Mouse (Mus musculus) hindbrain, postnatal 0 days (tissue): ENCODE results near the gene Serpinb1b. TPM values are rescaled to one million over a fixed set of nuclear protein-coding genes. Genes with fewer than 3 reads are reported as not detected.

Experiments used
- ATAC-seq: fragments of 200-750 bp; cut with Nextera tagmentation; 2 replicates; pipeline ENCODE4 v1.8.0; 2017; ENCODE audit warnings: mild to moderate bottlenecking, moderate TSS enrichment, moderate library complexity
- DNase-seq: peaks from one replicate; pipeline ENCODE4 v3.0.0-alpha.2; 2015; ENCODE audit warnings: low spot score
- H3K27ac ChIP-seq: fragments of 300-500 bp; sonication (generic); 2 replicates; pipeline ENCODE4 v1.5.1; 2014; ENCODE audit warnings: mild to moderate bottlenecking
- H3K27me3 ChIP-seq: fragments of 300-500 bp; sonication (generic); 2 replicates; pipeline ENCODE4 v1.6.1; 2014; ENCODE audit warnings: low read length, mixed read lengths; ENCODE audit not compliant: insufficient read depth
- H3K36me3 ChIP-seq: fragments of 300-500 bp; sonication (generic); 2 replicates; pipeline ENCODE4 v1.6.1; 2014; ENCODE audit warnings: low read length, mixed read lengths; ENCODE audit not compliant: insufficient read depth
- H3K4me1 ChIP-seq: fragments of 300-500 bp; sonication (generic); 2 replicates; pipeline ENCODE4 v1.6.1; 2014; ENCODE audit warnings: antibody characterized with exemption, low read length, mixed read lengths; ENCODE audit not compliant: insufficient read depth
- H3K4me2 ChIP-seq: fragments of 300-500 bp; sonication (generic); 2 replicates; pipeline ENCODE4 v1.6.1; 2014; ENCODE audit warnings: low read depth, mild to moderate bottlenecking, low read length, moderate library complexity, mixed read lengths
- H3K4me3 ChIP-seq: fragments of 300-500 bp; sonication (generic); 2 replicates; pipeline ENCODE4 v1.5.1; 2014; ENCODE audit warnings: low read length
- H3K9ac ChIP-seq: fragments of 300-500 bp; sonication (generic); replicated peaks from 2 replicates; pipeline ENCODE4 v1.6.1; 2014; ENCODE audit warnings: mild to moderate bottlenecking, low read length, moderate library complexity, mixed read lengths
- H3K9me3 ChIP-seq: fragments of 300-500 bp; sonication (generic); 2 replicates; pipeline ENCODE4 v1.6.1; 2016; ENCODE audit warnings: low read length, mixed read lengths
- CTCF ChIP-seq: IDR thresholded peaks from 2 replicates; pipeline ENCODE4 v1.5.1; 2016; ENCODE audit warnings: antibody characterized with exemption, control low read depth, low read depth
- WGBS: fragments of 180-500 bp; shearing (Covaris S2); extraction: QIAGEN DNeasy Blood & Tissue Kit; methylation state at CpG from one replicate; pipeline ENCODE4 v1.1.7; 2014; 5-methylcytosine and 5-hydroxymethylcytosine counted together
- polyA plus RNA-seq: library from polyadenylated mRNA; unstranded; fragments of >200 nt; fragmentation: Nextera tagmentation; extraction: Ambion mirVana; gene quantifications from 2 replicates; pipeline ENCODE4 v1.2.1, GENCODE M21; 2015
- total RNA-seq: library from RNA; depleted of rRNA; stranded (reverse); fragments of >200 nt; gene quantifications from 2 replicates; pipeline ENCODE4 v1.2.3, GENCODE M21; 2014

Gene Serpinb1b
- total and polyA plus RNA-seq, 2 experiments from 2014 or later: 14.2 to 30.6 TPM

DNA sequence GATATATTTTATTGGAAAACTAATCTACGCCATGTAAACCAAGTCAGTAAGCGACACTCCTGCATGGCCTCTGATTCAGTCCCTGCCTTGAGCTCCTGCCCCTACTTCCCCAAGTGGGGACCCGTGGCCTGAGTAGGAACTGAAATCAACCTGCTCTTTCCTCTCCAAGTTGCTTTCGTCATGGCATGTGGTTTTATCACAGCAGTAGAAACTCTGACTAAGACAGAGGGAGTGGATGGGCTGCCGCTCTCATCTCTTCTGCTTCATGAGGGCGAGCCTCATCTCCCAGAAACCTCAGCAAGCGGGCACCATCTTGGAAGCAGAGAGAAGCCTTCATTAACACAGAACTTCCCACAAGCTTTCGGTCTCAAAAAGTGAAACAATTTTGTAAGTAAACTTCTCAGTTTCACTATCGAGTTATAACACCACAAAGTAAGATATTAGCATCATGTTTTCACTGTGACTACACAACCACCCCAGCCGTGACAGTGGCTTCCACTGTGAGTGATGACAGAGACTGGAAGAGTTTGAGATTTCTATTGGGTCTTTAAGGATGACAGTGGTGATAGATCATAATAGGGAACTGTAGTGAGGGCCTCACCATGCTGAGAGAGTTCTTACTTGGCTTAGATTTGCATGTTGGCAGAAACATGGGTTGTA is 1.2 kb upstream of the Serpinb1b start:
- Histone ChIP-seq H3K36me3 (no peaks in the 10 kb centered on the region), H3K4me1 (no peaks in the 10 kb centered on the region), H3K4me2 (no peak overlapping the region), H3K27me3 (no peaks in the 10 kb centered on the region), H3K9ac (no peak overlapping the region), H3K4me3 (no peak overlapping the region), H3K9me3 (no peaks in the 10 kb centered on the region), H3K27ac (no peak overlapping the region)
- ATAC-seq (no peak), DNase-seq (no peak)
- TF ChIP-seq CTCF: no peak
- 89% methylated on average over 10 of the region's 10 CpGs for WGBS

DNA sequence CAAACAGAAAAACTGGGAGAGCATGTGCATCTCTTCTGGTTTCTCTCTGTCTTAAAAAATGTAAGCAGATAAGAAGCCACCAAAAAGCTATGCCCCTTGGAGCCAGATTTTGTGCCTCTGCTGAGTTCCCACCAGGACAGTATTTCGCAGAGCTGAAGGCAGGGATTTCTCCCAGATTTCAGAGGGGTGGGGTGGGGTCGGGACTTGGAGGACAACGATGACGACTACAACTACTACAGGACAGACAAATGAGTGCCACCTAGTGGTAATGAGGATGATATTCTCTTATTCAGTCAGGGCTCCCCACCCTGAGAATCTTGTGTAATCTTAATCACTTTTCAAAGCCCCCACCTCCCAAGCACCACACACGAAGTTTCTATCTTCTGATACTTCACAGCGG is 1.0 kb downstream of the Serpinb1b start:
- peak; percentile 67 for TF ChIP-seq CTCF
- H3K27ac ChIP-seq: no peak overlapping the region
- H3K36me3 ChIP-seq: no peaks in the 10 kb centered on the region
- peak overlapping the region; percentile 25; the same call in 1 of the 2 replicates for H3K4me2 ChIP-seq
- peak; percentile 57; the same call in 1 of the 2 replicates for ATAC-seq
- WGBS: 26% methylated on average over 6 of the region's 6 CpGs
- no peaks in the 10 kb centered on the region for H3K27me3 ChIP-seq
- H3K4me1 ChIP-seq: peaks cover 5% of the 10 kb centered on the region; the same call in 1 of the 2 replicates
- DNase-seq: peak; percentile 55
- H3K9ac ChIP-seq: no peak overlapping the region
- H3K9me3 ChIP-seq: no peaks in the 10 kb centered on the region
- H3K4me3 ChIP-seq: no peak overlapping the region

DNA sequence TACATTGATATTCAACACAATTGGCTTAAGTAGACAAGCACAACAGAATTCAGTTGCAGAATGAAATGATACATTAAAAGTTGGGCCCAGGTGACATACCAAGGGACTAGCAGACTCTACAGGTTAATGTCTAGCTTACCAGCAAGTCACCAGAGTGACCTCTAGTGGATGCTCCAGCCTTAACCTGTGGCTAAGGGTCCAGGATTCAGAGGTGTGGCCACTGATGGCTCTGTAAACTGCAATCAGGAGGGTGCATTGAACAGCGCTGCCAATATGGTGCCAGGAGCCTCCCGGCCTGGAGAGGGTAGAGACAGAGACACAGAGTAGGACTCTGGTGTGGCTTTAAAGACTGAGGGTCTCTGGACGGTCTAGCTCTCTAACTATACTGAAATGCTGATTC is 2.0 kb downstream of the Serpinb1b start:
- no peaks in the 10 kb centered on the region for H3K27me3 ChIP-seq
- H3K36me3 ChIP-seq: no peaks in the 10 kb centered on the region
- ATAC-seq (no peak), DNase-seq (peak; percentile 23)
- H3K4me2 ChIP-seq: no peak overlapping the region
- H3K9me3 ChIP-seq: no peaks in the 10 kb centered on the region
- H3K4me1 ChIP-seq: peaks cover 9% of the 10 kb centered on the region
- TF ChIP-seq CTCF: peak; percentile 60
- H3K9ac ChIP-seq: no peak overlapping the region
- no peak overlapping the region for H3K4me3 ChIP-seq
- no peak overlapping the region for H3K27ac ChIP-seq
- WGBS: 20% methylated on average over 3 of the region's 3 CpGs

DNA sequence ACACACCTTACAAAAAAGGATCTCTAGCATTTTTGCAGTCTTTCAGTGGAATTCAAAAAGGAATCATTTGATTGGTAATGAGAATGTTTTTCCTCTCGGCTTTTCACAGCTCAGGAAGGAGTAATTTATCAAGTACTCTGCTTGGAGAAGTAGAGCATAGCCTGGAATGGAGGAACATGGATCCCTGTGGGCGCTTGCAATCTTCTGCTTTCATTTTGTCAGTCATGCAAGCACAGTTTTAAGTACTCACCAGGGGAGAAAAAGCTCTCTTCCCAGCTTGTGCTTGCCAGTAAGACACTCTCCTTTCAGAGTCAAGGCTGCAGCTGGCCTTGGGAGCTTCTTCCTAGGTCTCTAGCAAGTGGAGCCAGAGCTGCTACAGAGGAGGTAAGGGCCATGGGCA is 5.5 kb downstream of the Serpinb1b start:
- Histone ChIP-seq H3K27me3 (no peaks in the 10 kb centered on the region), H3K36me3 (no peaks in the 10 kb centered on the region), H3K9ac (no peak overlapping the region), H3K27ac (peak overlapping the region; percentile 82; the same call in 1 of the 2 replicates), H3K4me1 (peaks cover 9% of the 10 kb centered on the region), H3K9me3 (no peaks in the 10 kb centered on the region), H3K4me2 (no peak overlapping the region), H3K4me3 (no peak overlapping the region)
- DNase-seq: peak; percentile 35
- no peak; the same call in 1 of the 2 replicates for ATAC-seq
- no peak for TF ChIP-seq CTCF
- WGBS: 64% methylated on average over 2 of the region's 2 CpGs

DNA sequence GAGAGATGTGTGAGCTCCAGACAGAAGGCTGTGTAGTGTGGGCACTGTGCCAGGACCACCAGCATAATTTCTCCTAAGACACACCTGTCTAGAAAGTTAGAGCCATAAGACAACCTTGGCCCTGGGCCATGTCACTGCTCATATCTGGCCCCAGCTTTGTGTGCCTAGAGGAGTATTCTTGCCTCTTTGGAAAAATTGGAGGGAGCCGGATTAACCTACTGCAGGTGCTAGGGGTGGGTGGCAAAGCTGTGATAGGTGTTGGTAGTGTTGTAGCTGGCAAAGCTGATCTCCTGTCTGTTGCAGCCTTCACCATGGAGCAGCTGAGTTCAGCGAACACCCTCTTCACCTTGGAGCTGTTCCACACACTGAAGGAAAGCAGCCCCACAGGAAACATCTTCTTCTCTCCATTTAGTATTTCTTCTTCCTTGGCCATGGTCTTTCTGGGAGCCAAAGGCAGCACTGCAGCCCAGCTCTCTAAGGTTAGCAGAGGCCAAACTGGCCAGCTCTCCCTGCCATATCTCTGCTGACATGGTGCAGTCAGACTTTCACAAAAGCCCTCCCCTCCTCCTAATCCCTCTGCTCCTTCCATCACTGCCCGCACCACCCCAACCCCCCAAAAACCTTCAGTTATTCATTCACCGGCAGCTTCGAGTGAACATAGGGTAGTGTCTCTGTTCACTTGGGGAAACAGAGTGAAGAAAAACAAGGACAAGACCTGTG is 6.8 kb downstream of the Serpinb1b start:
- no peak overlapping the region for H3K4me3 ChIP-seq
- H3K27me3 ChIP-seq: no peaks in the 10 kb centered on the region
- no peak overlapping the region for H3K4me2 ChIP-seq
- H3K36me3 ChIP-seq: no peaks in the 10 kb centered on the region
- ATAC-seq: peak; percentile 69
- peak; percentile 66 for DNase-seq
- no peak for TF ChIP-seq CTCF
- H3K9ac ChIP-seq: no peak overlapping the region
- peaks cover 9% of the 10 kb centered on the region for H3K4me1 ChIP-seq
- H3K27ac ChIP-seq: peak overlapping the region; percentile 82
- WGBS: 34% methylated on average over 5 of the region's 5 CpGs
- H3K9me3 ChIP-seq: no peaks in the 10 kb centered on the region

DNA sequence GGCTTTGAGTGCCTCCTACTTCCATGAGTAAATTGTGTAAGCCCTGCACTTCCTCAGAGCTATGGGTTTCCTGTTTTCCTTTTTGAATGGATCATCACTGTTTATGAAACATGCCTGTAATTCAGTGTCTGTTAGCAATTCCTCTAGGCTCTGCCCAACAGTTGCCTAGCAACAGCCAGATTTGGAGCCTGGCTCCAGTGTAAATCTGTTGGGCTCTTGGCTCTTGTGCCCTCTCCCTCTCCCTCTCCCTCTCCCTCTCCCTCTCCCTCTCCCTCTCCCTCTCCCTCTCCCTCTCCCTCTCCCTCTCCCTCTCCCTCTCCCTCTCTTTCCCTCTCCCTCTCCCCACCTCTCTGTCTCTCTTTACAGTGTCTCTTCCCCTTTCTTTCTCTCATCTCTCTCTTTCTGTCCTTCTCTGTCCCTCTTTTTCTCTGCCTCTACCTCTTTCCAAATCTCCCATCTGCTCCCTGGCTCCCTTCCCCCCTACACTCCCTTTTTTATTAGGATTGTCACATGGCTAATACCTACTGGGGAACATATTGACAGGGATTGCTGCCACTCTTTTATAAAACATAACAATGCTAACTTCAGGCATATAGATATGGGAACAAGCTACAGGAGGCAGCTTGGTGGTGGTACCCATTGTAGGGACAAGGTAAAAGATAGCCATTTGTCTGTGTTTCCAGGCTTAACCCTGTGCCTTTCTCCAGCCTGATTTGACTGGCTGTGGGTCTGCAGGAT is 7.5 kb downstream of the Serpinb1b start:
- no peaks in the 10 kb centered on the region for H3K9me3 ChIP-seq
- no peaks in the 10 kb centered on the region for H3K36me3 ChIP-seq
- H3K4me2 ChIP-seq: no peak overlapping the region
- TF ChIP-seq CTCF: no peak
- ATAC-seq (peak; percentile 93), DNase-seq (peak; percentile 88)
- H3K4me3 ChIP-seq: no peak overlapping the region
- peak overlapping the region; percentile 82 for H3K27ac ChIP-seq
- H3K9ac ChIP-seq: no peak overlapping the region
- peaks cover 9% of the 10 kb centered on the region for H3K4me1 ChIP-seq
- H3K27me3 ChIP-seq: no peaks in the 10 kb centered on the region
